Mouse (Mus musculus) heart, embryonic 10.5 days (tissue): ENCODE results near the gene Timm13. TPM values are rescaled to one million over a fixed set of nuclear protein-coding genes. Genes with fewer than 3 reads are reported as not detected.

Experiments used
- DNase-seq: peaks from one replicate; pipeline ENCODE4 v3.0.0-alpha.2; 2017; ENCODE audit warnings: low spot score
- H3K27ac ChIP-seq: fragments of 300-500 bp; sonication (generic); 2 replicates; pipeline ENCODE4 v1.5.1; 2016; ENCODE audit warnings: mild to moderate bottlenecking
- H3K27me3 ChIP-seq: fragments of 300-500 bp; sonication (generic); 2 replicates; pipeline ENCODE4 v1.6.1; 2016; ENCODE audit warnings: mild to moderate bottlenecking; ENCODE audit not compliant: poor library complexity, insufficient read depth, severe bottlenecking
- H3K36me3 ChIP-seq: fragments of 300-500 bp; sonication (generic); 2 replicates; pipeline ENCODE4 v1.6.1; 2016; ENCODE audit warnings: mild to moderate bottlenecking, moderate library complexity
- H3K4me1 ChIP-seq: fragments of 300-500 bp; sonication (generic); 2 replicates; pipeline ENCODE4 v1.6.1; 2016; ENCODE audit warnings: mild to moderate bottlenecking
- H3K4me3 ChIP-seq: fragments of 300-500 bp; sonication (generic); 2 replicates; pipeline ENCODE4 v1.5.1; 2016; ENCODE audit warnings: mild to moderate bottlenecking, moderate library complexity
- H3K9me3 ChIP-seq: fragments of 300-500 bp; sonication (generic); 2 replicates; pipeline ENCODE4 v1.6.1; 2016; ENCODE audit warnings: mild to moderate bottlenecking, moderate library complexity
- WGBS: fragments of 180-500 bp; shearing (Covaris S2); methylation state at CpG from one replicate; pipeline ENCODE4 v1.1.7; 2016; 5-methylcytosine and 5-hydroxymethylcytosine counted together
- polyA plus RNA-seq: library from polyadenylated mRNA; unstranded; fragments of >200 nt; fragmentation: Nextera tagmentation; extraction: Ambion mirVana; gene quantifications from 2 replicates; pipeline ENCODE4 v1.2.1, GENCODE M21; 2016

Timm13 gene
- 348 and 363 TPM in 2 replicates for polyA plus RNA-seq

DNA sequence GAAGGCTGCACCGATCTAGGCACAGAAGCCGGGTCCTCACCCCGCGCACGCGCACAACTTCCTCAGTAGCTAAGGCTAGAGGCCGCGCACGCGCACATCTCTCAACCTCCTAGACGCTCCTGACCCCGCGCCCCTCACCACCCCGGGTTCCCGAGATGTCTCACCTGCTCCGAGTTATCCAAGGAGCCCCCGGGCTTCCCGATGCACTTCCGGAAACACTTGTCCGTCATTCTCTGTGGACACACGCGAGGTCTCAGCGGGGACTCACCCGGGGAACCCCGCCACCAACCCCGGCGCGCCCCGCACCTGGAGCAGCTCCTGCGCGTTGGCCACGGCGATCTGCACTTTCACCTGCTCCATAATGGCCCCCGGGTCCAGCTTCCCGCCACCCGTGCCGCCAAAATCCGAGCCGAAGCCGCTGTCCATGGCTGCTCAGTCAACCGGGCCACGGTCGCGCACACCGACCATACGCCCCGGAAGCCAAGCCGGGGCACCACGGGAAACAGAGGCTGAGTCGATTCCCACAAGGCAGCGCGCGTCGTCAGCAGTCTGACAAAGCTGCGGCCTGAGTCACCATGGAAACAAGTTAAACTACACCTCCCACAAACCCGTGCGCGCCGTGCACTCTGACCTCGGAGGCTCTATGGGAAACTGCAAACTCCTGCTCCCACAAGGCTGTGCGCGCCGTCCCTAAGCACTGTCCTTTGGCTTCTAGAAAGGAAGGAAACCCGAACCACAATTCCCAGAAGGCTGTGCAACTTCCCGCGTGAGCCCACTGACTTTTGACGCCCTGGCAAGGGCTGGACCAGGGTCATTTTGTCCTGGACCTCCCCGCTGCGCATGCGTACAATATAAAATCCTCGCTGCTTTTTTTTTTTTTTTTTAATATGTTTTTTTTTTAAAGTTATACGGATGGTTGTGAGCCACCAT, at the start of gene Timm13:
Timm13 (minus strand) TSS at position 652 of the 930 bp plus-strand sequence.
- peaks cover 13% of the 10 kb centered on the region for H3K27me3 ChIP-seq
- H3K4me1 ChIP-seq: peaks cover 42% of the 10 kb centered on the region
- H3K4me3 ChIP-seq: peak within 1 kb of the TSS; percentile 77
- DNase-seq: peak; percentile 100
- H3K27ac ChIP-seq: peak within 1 kb of the TSS; percentile 90
- peaks cover 53% of the 10 kb centered on the region for H3K36me3 ChIP-seq
- H3K9me3 ChIP-seq: no peaks in the 10 kb centered on the region
- WGBS: under 1% methylated on average over 72 of the region's 72 CpGs

DNA sequence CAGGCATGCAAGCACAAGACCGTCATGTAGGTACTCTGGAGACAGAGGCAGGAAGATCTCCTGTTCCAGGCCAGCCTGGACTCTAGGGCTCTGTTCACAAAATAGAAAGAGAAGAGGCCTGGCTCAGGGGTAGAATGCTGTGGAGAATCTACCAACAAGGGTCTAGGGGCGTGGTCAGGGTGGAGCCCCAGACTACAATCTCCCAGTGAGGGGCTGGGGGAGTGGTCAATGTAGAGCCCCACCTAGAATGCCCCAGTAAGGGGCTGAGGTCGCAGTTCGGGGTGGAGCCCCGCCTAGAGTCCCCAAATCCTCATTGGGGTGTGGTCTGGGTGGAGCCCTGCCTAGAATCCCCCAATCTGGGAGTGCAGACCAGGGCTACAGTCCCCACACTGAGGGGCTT, 49.5 kb upstream of the Timm13 start:
- 0 out of 2 replicates have a peak overlapping the region, but pooled peaks have one; percentile 38 for H3K27ac ChIP-seq
- peaks cover 67% of the 10 kb centered on the region for H3K4me1 ChIP-seq
- no peaks in the 10 kb centered on the region for H3K36me3 ChIP-seq
- H3K9me3 ChIP-seq: no peaks in the 10 kb centered on the region
- no peak for DNase-seq
- no peak overlapping the region for H3K4me3 ChIP-seq
- 19% methylated on average over 5 of the region's 5 CpGs for WGBS
- H3K27me3 ChIP-seq: peaks cover 8% of the 10 kb centered on the region; the same call in 1 of the 2 replicates

DNA sequence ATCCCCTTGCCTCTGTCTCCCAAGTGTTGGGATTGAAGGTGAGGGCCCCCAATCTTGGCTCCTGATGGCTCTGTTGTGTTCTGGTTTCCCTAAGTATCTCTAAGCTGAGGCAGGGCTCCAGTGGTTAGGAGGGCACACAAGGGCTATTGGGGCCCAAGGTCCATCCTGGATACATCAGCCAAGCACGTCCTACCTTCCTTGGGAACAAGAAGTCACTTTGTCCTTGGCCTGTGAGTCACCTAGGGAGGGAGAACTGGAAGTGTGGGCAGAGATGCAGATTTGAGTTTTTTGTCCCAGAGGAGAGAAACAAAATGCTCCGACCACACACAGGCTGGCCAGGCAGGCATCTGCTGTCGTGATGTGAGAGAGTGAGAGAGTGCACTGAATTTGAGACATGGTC, 48.3 kb upstream of the Timm13 start:
- 72% methylated on average over 3 of the region's 3 CpGs for WGBS
- no peak for DNase-seq
- H3K4me3 ChIP-seq: no peak overlapping the region
- H3K4me1 ChIP-seq: peaks cover 59% of the 10 kb centered on the region
- peak overlapping the region; percentile 77 for H3K27ac ChIP-seq
- H3K9me3 ChIP-seq: no peaks in the 10 kb centered on the region
- H3K27me3 ChIP-seq: peaks cover 8% of the 10 kb centered on the region; the same call in 1 of the 2 replicates
- no peaks in the 10 kb centered on the region for H3K36me3 ChIP-seq

DNA sequence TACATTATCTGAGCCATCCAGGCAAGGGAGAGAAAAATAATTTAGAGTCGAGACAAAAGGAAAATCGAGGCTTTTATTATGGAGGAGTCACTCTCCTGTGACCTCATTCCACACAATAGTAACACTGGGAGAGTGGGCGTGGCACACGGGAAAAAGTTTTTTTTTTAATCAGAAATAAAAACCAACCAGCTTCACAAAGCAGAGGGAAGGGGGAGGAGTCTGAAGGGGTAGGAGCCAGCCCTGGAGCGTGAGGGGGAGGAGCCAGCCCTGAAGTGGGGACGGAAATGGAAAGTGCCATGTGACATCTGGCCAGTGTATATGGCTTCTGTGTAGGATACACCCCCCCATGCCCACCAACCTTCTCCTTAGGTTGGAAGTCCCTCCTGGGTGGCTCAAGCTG, 47.8 kb upstream of the Timm13 start:
- Histone ChIP-seq H3K27ac (peak overlapping the region; percentile 77), H3K27me3 (peaks cover 8% of the 10 kb centered on the region; the same call in 1 of the 2 replicates), H3K4me1 (peaks cover 64% of the 10 kb centered on the region), H3K36me3 (no peaks in the 10 kb centered on the region), H3K9me3 (no peaks in the 10 kb centered on the region), H3K4me3 (no peak overlapping the region)
- no peak for DNase-seq
- 31% methylated on average over 6 of the region's 6 CpGs for WGBS

DNA sequence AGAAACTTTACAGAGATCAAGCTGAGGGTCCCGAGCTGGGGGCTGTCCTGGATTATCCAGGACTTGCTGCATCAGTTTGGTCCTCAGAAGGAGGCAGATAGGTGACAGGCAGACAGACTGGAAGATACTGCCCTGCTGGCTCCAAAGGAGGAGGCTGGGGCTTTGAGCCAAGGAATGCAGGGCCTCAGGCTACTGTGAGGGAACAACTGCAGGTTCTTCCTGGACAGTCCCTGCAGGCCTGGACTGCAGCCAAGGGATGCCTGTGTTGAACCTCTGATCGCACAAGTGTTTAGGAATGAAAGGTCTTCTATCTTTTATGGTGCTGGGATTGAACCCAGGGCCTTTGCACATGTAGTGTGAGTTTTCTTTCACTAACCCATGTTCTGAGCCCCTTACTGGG, 47.0 kb upstream of the Timm13 start:
- WGBS: 23% methylated on average over 2 of the region's 2 CpGs
- DNase-seq: peak; percentile 78
- peaks cover 69% of the 10 kb centered on the region for H3K4me1 ChIP-seq
- peaks cover 4% of the 10 kb centered on the region; the same call in 1 of the 2 replicates for H3K27me3 ChIP-seq
- no peak overlapping the region for H3K4me3 ChIP-seq
- H3K9me3 ChIP-seq: no peaks in the 10 kb centered on the region
- no peaks in the 10 kb centered on the region for H3K36me3 ChIP-seq
- H3K27ac ChIP-seq: peak overlapping the region; percentile 77

DNA sequence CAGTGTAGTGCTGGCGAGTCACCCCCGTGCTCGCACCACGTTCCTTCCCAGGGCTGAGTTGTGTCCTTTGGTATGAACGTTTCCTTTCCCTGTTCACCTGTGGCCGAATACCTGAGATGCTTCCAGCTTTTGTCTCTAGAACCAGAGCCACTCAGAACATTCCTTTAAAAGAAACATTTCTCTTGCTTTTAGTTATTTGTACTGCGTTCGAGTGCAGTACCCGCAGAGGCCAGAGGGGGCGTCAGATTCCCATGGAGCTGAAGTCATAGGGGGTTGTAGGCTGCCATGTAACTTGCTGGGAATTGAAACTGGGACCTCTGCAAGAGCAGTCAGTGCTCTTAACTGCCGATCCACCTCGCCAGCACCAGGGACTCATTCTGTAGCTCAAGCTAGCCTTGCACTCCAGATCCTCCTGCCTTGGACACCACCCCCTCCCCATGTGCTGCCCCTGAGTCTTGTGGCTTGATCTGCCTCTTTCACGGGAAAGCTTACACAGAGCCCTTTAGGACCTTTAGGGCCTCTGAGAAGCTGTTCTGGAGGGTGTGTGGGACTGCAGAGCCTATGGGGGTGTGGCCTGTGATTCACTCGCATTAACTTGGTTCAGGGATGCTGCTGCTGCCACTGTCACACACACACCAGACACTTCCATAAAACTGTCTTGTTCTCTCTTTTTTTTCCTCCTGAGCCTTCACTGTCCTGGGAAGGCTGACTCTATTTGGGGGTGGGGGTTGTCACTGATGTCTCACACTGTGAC, 46.1 kb upstream of the Timm13 start:
- 64% methylated on average over 14 of the region's 14 CpGs for WGBS
- no peak for DNase-seq
- Histone ChIP-seq H3K4me3 (peak overlapping the region; percentile 4; the same call in 1 of the 2 replicates), H3K36me3 (no peaks in the 10 kb centered on the region), H3K4me1 (peaks cover 70% of the 10 kb centered on the region), H3K27me3 (no peaks in the 10 kb centered on the region; the same call in 1 of the 2 replicates), H3K27ac (peak overlapping the region; percentile 77), H3K9me3 (no peaks in the 10 kb centered on the region)

DNA sequence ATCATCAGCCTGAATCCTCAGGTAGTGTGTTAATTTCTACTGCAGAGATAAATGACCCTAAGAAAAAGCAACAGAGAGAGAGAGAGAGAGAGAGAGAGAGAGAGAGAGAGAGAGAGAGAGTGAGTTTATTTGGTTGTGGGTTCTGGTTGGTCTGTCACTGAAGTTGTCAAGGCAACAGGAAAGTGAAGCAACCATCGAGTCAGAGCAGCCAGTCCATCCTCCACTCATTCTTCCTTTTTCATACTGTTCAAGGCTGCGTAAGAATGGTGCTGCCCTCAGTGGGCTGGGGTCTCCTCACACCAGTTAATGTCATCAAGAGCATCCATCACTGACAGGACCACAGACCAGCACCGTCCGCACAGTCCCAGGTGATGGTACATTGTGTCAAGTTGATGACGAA, 43.5 kb upstream of the Timm13 start:
- Histone ChIP-seq H3K4me1 (peaks cover 77% of the 10 kb centered on the region), H3K9me3 (no peaks in the 10 kb centered on the region), H3K27ac (no peak overlapping the region), H3K36me3 (no peaks in the 10 kb centered on the region), H3K27me3 (no peaks in the 10 kb centered on the region), H3K4me3 (no peak overlapping the region)
- WGBS: 88% methylated on average over 5 of the region's 5 CpGs
- no peak for DNase-seq

DNA sequence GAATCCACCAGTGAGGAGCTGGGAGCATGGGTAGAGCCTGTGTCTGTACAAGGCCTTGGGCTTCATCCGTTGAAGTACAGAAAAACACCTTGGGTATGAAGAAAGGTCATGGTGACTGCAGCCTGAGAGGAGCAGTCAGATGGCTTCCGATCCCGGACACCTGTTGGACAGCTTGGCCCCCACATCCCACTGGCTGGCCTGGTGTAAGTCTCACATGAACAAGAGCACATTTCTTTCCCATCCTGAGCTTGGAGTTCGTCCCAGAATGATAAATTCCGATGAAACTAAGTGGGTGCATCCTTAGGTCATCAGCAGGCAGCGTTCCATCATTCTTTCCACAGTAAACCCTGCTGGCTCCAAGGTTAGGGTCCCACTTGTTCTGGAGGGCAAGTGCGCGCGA, 42.9 kb upstream of the Timm13 start:
- Histone ChIP-seq H3K9me3 (no peaks in the 10 kb centered on the region), H3K4me3 (no peak overlapping the region), H3K27ac (peak overlapping the region; percentile 72), H3K36me3 (no peaks in the 10 kb centered on the region), H3K4me1 (peaks cover 77% of the 10 kb centered on the region), H3K27me3 (no peaks in the 10 kb centered on the region)
- 69% methylated on average over 9 of the region's 9 CpGs for whole genome bisulfite sequencing
- no peak for DNase-seq

DNA sequence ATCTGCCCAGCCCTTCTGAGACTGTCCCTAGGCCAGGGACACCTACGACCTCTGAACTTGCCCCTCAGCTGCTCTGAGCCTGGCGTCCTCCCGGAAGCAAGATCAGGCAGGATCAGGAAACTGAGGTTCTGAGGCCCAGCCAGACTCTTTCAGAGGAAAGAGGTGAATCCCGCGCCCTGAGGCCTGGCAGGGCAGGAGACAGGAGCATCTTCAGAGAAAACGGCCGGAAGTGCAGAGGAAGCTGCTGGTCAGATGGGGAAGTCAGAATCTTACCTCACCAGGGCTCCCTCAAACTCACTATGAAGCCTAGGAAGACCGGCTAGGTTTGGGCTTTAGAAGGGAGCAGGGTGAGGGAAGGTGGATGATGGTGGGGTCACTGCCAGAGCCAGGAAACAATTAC, 42.1 kb upstream of the Timm13 start:
- DNase-seq: no peak
- Histone ChIP-seq H3K27ac (peak overlapping the region; percentile 72; the same call in 1 of the 2 replicates), H3K36me3 (no peaks in the 10 kb centered on the region), H3K9me3 (no peaks in the 10 kb centered on the region), H3K4me3 (no peak overlapping the region), H3K4me1 (peaks cover 78% of the 10 kb centered on the region), H3K27me3 (peaks cover 7% of the 10 kb centered on the region)
- WGBS: 44% methylated on average over 8 of the region's 8 CpGs

DNA sequence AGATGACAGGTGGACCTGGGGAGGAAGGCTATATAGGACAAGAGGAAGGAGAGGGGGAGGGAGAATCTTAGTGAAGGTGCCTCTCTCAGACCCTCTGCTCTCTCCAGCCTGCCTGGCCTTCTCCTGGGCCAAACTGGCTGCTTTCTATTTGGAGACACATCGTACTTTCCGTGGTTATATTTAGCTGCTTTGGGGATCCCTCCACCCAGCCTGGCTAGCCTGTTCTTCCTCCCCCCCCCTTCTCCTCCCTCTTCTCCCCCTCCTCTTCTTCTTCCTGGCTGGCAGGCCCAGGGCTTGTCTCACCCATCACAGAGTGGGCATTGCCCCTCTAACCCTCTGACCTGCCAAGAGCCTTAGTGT, 40.2 kb upstream of the Timm13 start:
- Histone ChIP-seq H3K4me3 (peak overlapping the region; percentile 53), H3K4me1 (peaks cover 81% of the 10 kb centered on the region), H3K9me3 (no peaks in the 10 kb centered on the region), H3K36me3 (no peaks in the 10 kb centered on the region), H3K27ac (peak overlapping the region; percentile 91), H3K27me3 (peaks cover 27% of the 10 kb centered on the region)
- DNase-seq: no peak
- 39% methylated on average over 2 of the region's 2 CpGs for whole genome bisulfite sequencing

DNA sequence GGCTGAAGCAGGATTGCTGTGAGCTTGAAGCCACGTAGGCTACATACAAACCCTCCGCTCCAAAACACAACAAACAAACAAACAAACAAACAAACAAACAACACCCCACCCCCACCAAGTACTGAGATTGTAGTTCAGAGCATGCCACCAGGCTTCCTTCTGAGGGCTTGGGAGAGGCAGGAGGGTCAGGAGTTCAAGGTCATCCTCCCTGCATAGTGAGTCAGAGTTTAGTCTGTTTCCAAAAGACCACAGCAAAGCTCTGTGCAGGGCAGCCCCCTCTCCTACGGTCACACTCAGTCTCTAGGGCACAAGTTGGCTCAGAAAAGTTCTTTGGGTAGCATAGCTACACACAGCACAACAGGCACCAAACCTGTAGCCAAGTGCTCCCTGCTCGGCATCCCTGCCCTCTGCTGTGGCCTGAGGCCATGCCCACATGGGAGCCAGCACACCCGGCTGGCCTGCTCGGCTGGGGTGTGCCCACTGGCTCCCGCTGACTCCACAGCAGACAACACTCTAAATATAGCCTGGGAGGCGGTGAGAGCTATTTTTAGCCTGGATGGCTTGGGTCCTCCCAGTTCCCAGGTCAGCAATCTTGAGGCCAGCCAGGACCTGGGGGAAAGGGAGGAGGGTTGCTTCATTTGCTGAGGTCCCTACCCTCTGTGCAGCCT, 39.7 kb upstream of the Timm13 start:
- peak; percentile 96 for DNase-seq
- WGBS: 20% methylated on average over 8 of the region's 8 CpGs

DNA sequence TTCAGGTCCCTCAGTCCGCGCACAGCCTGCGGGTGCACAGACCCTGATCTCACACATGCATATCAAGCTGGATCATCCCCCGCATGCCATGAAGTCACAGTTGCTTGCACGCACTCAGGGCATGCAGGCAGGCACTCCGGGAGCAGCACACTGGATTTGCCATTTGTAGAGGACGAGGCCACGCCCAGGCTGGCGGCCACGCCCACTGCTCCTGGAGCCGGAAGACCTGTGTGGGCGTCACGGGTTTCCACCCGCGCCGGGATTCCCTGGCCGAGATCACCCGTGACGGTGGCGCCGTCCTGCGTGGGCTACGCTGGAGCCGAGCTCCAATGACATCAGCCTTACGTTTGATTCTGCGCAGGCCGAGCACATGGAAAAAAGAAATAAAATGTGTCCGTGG, 38.9 kb upstream of the Timm13 start:
- no peaks in the 10 kb centered on the region for H3K9me3 ChIP-seq
- H3K27me3 ChIP-seq: peaks cover 37% of the 10 kb centered on the region
- 4% methylated on average over 28 of the region's 28 CpGs for WGBS
- H3K27ac ChIP-seq: peak overlapping the region; percentile 91
- peak overlapping the region; percentile 53 for H3K4me3 ChIP-seq
- peak; percentile 94 for DNase-seq
- peaks cover 90% of the 10 kb centered on the region for H3K4me1 ChIP-seq
- H3K36me3 ChIP-seq: no peaks in the 10 kb centered on the region

More for the DNA sequence above, 39.7 kb upstream of the Timm13 start:
- no peaks in the 10 kb centered on the region for H3K9me3 ChIP-seq
- peak overlapping the region; percentile 53 for H3K4me3 ChIP-seq
- H3K27ac ChIP-seq: peak overlapping the region; percentile 91
- H3K27me3 ChIP-seq: peaks cover 31% of the 10 kb centered on the region
- H3K36me3 ChIP-seq: no peaks in the 10 kb centered on the region
- peaks cover 85% of the 10 kb centered on the region for H3K4me1 ChIP-seq
